Mouse (Mus musculus) liver, embryonic 11.5 days (tissue): ENCODE data around the gene Rora. TPM values are rescaled to one million over a fixed set of nuclear protein-coding genes. Genes with fewer than 3 reads are reported as not detected.

Experiments used
- ATAC-seq: fragments of 200-750 bp; cut with Nextera tagmentation; replicated peaks from 2 replicates; pipeline ENCODE4 v1.8.0; 2017; ENCODE audit warnings: moderate number of reproducible peaks, mild to moderate bottlenecking, moderate TSS enrichment, moderate library complexity; ENCODE audit not compliant: low FRiP score
- DNase-seq: peaks from one replicate; pipeline ENCODE4 v3.0.0-alpha.2; 2017; ENCODE audit warnings: low spot score
- H3K27ac ChIP-seq: fragments of 300-500 bp; sonication (generic); 2 replicates; pipeline ENCODE4 v1.5.1; 2014; ENCODE audit warnings: mild to moderate bottlenecking, low read depth, low read length, control low read depth
- H3K27me3 ChIP-seq: fragments of 300-500 bp; sonication (generic); replicated peaks from 2 replicates; pipeline ENCODE4 v1.6.1; 2014; ENCODE audit warnings: low read length, mixed read lengths; ENCODE audit not compliant: control insufficient read depth, insufficient read depth
- H3K36me3 ChIP-seq: fragments of 300-500 bp; sonication (generic); 2 replicates; pipeline ENCODE4 v1.6.1; 2014; ENCODE audit warnings: mild to moderate bottlenecking, low read length, moderate library complexity, mixed read lengths; ENCODE audit not compliant: control insufficient read depth, insufficient read depth
- H3K4me1 ChIP-seq: fragments of 300-500 bp; sonication (generic); replicated peaks from 2 replicates; pipeline ENCODE4 v1.6.1; 2014; ENCODE audit warnings: low read length, mixed read lengths; ENCODE audit not compliant: control insufficient read depth, insufficient read depth
- H3K4me2 ChIP-seq: fragments of 300-500 bp; sonication (generic); 2 replicates; pipeline ENCODE4 v1.6.1; 2014; ENCODE audit warnings: mild to moderate bottlenecking, control low read depth, moderate library complexity
- H3K4me3 ChIP-seq: fragments of 300-500 bp; sonication (generic); 2 replicates; pipeline ENCODE4 v1.5.1; 2014; ENCODE audit warnings: low read depth, low read length, control low read depth
- H3K9ac ChIP-seq: fragments of 300-500 bp; sonication (generic); 2 replicates; pipeline ENCODE4 v1.6.1; 2014; ENCODE audit warnings: low read depth, low read length, control low read depth
- H3K9me3 ChIP-seq: fragments of 300-500 bp; sonication (generic); 2 replicates; pipeline ENCODE4 v1.6.1; 2016; ENCODE audit warnings: low read length, inconsistent platforms, mixed read lengths; ENCODE audit not compliant: control insufficient read depth
- WGBS: fragments of 180-500 bp; shearing (Covaris S2); extraction: QIAGEN DNeasy Blood & Tissue Kit; methylation state at CpG from one replicate; pipeline ENCODE4 v1.1.7; 2014; 5-methylcytosine and 5-hydroxymethylcytosine counted together
- polyA plus RNA-seq: library from polyadenylated mRNA; unstranded; fragments of >200 nt; fragmentation: Nextera tagmentation; extraction: Ambion mirVana; gene quantifications from 2 replicates; pipeline ENCODE4 v1.2.1, GENCODE M21; 2014

The Rora gene
- polyA plus RNA-seq, 1 experiment from 2014 or later, result 4.3 TPM

DNA sequence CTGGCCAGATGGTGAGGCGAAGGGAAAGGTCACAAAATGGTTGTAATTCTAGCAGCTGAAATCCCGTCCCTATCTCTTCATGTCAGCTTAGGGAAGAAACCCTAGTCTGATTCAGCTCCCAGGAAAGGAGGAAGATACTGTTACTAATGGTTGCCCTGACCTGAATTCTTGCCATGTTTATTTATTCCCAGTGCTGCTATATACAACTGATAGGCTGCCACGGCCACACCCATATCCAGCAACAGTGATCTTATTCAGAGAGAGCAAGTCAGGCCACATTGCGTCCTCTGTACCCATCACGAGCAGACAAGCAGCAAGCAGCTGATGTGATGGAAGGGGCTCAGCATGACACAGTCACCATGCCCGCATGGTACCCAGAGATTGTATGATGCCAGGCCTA is 150.6 kb downstream of the Rora start:
- 40% methylated on average over 6 of the region's 6 CpGs for WGBS

DNA sequence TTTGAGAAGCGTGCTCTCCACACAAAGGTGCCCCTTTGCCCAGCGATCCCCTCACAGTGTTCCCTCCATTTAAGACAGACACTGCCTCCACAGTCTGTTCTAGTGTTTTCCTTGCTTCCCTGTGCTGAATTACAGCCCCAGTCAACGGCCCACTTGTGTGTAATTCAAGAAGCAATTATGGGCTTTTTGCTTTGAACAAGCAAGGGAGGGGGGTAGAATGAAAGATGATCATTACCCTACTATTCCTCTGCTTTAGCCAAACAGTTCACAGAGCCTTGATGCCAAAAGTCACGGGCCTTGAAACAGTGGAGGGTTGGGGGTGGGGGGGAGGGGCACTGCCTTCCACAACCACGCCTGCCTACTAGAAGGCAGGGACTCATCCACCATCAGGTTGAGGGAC is 152.2 kb downstream of the Rora start:
- H3K27ac ChIP-seq, result no peak overlapping the region
- WGBS, result 54% methylated on average over 5 of the region's 5 CpGs
- H3K4me3 ChIP-seq, result no peak overlapping the region
- DNase-seq, result no peak
- ATAC-seq, result no peak
- H3K27me3 ChIP-seq, result no peaks in the 10 kb centered on the region
- no peak overlapping the region for H3K4me2 ChIP-seq
- H3K9me3 ChIP-seq, result no peaks in the 10 kb centered on the region; the same call in 1 of the 2 replicates
- no peaks in the 10 kb centered on the region for H3K4me1 ChIP-seq
- no peak overlapping the region for H3K9ac ChIP-seq
- no peaks in the 10 kb centered on the region for H3K36me3 ChIP-seq

More for the DNA sequence above, 150.6 kb downstream of the Rora start:
- Histone ChIP-seq H3K27ac (no peak overlapping the region), H3K4me2 (no peak overlapping the region), H3K4me3 (no peak overlapping the region), H3K4me1 (no peaks in the 10 kb centered on the region), H3K9ac (no peak overlapping the region), H3K9me3 (no peaks in the 10 kb centered on the region; the same call in 1 of the 2 replicates), H3K27me3 (no peaks in the 10 kb centered on the region), H3K36me3 (no peaks in the 10 kb centered on the region)
- no peak for ATAC-seq
- DNase-seq, result no peak

DNA sequence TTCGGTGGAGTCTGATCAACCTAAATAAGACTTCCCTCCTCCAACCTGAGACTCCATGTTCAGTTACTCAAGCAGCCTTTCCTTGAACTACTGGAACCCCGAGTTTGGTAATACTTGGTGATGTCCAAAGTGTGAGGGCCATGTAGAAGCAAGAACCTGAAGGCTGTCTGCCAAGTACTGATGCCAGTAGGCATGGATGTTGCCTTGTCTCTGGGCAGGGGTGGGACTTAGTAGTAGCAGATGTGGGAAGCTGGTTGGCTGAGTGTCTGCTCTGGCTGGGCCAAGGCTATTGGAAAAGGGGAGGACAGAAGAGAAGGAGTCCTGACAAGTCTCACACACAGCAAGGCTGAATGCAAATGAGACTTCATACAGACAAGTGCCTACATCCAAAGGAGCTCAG is 154.1 kb downstream of the Rora start:
- Histone ChIP-seq H3K4me2 (no peak overlapping the region), H3K9me3 (no peaks in the 10 kb centered on the region), H3K36me3 (no peaks in the 10 kb centered on the region), H3K27me3 (no peaks in the 10 kb centered on the region), H3K4me3 (no peak overlapping the region), H3K9ac (no peak overlapping the region), H3K4me1 (no peaks in the 10 kb centered on the region), H3K27ac (no peak overlapping the region)
- DNase-seq (no peak), ATAC-seq (no peak)
- 76% methylated on average over 2 of the region's 2 CpGs for WGBS

DNA sequence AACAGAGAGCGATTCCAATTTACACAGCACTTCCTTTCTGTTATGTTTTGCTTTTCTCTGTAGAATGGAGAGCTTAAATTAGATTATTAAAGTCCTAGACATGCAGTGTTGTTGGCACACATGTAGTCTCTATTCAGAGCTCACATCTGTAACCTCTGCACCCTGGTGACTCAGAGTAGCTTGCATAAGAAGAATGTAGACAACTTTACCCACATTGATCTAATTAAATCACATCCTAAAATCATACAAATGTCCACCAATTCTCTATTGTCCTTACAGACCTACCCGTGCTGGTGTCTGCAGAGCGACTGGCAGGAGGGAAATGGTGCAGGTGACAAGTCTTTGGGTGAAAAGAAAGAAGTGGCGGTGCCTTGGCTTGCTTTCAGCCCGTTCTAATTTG is 155.9 kb downstream of the Rora start:
- 0 out of 2 replicates have a peak, but pooled peaks cover 4% of the 10 kb centered on the region for H3K4me1 ChIP-seq
- 78% methylated on average over 5 of the region's 5 CpGs for WGBS
- ATAC-seq, result no peak
- no peak for DNase-seq
- H3K27ac ChIP-seq, result no peak overlapping the region
- H3K4me3 ChIP-seq, result no peak overlapping the region
- H3K36me3 ChIP-seq, result no peaks in the 10 kb centered on the region
- no peaks in the 10 kb centered on the region for H3K9me3 ChIP-seq
- no peaks in the 10 kb centered on the region for H3K27me3 ChIP-seq
- no peak overlapping the region for H3K9ac ChIP-seq
- no peak overlapping the region for H3K4me2 ChIP-seq

DNA sequence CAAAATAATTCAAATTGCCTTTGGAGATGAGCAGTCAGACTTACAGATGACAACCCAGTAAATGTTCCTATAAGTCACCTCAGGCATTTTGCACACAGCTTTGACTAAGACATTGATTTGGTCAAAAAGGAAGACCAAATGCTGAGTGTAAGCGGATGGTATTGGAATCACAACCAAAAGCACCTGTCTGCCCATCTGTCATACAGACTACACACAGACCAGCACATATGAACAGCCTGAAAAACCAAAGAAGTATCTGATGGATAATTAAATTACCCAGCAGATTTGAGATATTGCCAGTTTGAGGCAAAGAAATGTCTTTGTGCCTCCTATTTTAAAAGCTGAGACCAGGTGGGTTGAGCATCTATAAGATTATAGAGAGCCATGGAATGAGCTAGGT is 161.1 kb downstream of the Rora start:
- Histone ChIP-seq H3K9ac (no peak overlapping the region), H3K27me3 (no peaks in the 10 kb centered on the region), H3K9me3 (no peaks in the 10 kb centered on the region), H3K27ac (no peak overlapping the region), H3K4me1 (0 out of 2 replicates have a peak, but pooled peaks cover 4% of the 10 kb centered on the region), H3K36me3 (no peaks in the 10 kb centered on the region), H3K4me2 (no peak overlapping the region), H3K4me3 (no peak overlapping the region)
- WGBS, result 83% methylated on average over 1 of the region's 1 CpGs
- DNase-seq (no peak), ATAC-seq (no peak)

DNA sequence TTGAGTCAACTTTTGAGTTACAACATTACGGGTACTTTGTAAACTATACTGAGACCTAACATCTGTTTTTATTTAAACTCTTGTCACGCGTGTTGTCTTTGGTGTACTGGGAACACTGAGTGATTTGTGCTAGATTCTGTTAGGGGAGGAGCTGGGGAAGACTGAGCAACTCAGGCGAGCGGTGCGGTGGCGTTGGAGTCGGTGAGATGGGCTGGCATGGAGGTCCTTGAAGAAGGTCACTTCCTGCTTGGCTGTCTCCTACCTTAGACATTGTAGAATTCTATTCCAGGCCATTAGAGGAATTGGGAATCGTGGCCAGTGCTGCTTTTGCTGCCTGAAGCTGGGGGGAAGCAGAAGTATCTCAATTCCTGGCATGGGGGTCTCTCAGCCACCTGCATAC is 162.3 kb downstream of the Rora start:
- no peak for ATAC-seq

DNA sequence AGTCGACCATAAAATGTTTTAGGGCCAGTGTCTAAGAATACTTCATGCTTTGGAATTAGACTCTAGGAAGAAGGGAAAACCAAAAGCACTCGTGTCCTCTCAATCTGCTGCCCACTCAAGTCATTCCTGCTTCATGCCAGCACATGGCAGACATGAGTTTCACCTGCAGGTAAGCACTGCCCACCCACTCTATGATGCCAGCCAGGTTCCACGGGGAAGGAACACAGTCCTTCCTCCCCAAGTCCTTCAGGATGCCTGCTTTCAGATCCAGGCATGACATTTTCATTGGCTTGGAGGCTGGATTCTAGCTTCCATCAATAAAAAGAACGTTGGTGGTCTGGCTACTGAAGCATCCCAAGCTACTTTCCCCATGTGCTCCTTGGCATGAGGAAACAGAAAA is 166.4 kb downstream of the Rora start:
- WGBS, result 66% methylated on average over 4 of the region's 4 CpGs

More for the DNA sequence above, 162.3 kb downstream of the Rora start:
- no peaks in the 10 kb centered on the region for H3K27me3 ChIP-seq
- no peak overlapping the region for H3K27ac ChIP-seq
- WGBS, result 88% methylated on average over 9 of the region's 9 CpGs
- H3K9ac ChIP-seq, result no peak overlapping the region
- no peak overlapping the region for H3K4me3 ChIP-seq
- H3K9me3 ChIP-seq, result no peaks in the 10 kb centered on the region
- no peak for DNase-seq
- 0 out of 2 replicates have a peak, but pooled peaks cover 4% of the 10 kb centered on the region for H3K4me1 ChIP-seq
- no peak overlapping the region for H3K4me2 ChIP-seq
- H3K36me3 ChIP-seq, result no peaks in the 10 kb centered on the region

DNA sequence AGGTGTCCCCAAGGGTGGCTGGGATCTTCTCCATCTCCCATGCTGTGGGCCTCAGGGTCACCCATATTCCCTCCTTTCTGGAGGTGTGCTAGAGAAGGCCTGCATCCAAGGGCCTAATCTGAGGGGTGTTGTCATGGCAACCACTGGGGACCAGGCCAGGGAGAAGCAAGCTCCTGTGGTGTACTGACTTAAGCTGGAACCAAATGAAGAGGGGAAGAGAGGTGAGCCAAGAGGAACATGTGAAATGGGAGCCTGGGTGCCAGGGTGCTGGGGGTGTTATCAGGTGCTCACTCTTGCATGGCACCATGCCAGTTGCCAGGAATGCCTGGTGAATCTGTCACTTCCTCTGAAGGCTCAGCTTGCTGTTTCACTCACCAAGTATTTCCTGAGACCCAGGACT is 166.9 kb downstream of the Rora start:
- Histone ChIP-seq H3K4me1 (no peaks in the 10 kb centered on the region), H3K27me3 (no peaks in the 10 kb centered on the region), H3K4me3 (no peak overlapping the region), H3K27ac (no peak overlapping the region), H3K9me3 (no peaks in the 10 kb centered on the region), H3K36me3 (no peaks in the 10 kb centered on the region), H3K9ac (no peak overlapping the region), H3K4me2 (no peak overlapping the region)
- no peak for DNase-seq
- no peak for ATAC-seq

More for the DNA sequence above, 166.4 kb downstream of the Rora start:
- H3K4me2 ChIP-seq, result no peak overlapping the region
- ATAC-seq (no peak), DNase-seq (no peak)
- H3K9me3 ChIP-seq, result no peaks in the 10 kb centered on the region
- no peak overlapping the region for H3K9ac ChIP-seq
- no peaks in the 10 kb centered on the region for H3K4me1 ChIP-seq
- no peaks in the 10 kb centered on the region for H3K36me3 ChIP-seq
- no peaks in the 10 kb centered on the region for H3K27me3 ChIP-seq
- H3K27ac ChIP-seq, result no peak overlapping the region
- H3K4me3 ChIP-seq, result no peak overlapping the region

DNA sequence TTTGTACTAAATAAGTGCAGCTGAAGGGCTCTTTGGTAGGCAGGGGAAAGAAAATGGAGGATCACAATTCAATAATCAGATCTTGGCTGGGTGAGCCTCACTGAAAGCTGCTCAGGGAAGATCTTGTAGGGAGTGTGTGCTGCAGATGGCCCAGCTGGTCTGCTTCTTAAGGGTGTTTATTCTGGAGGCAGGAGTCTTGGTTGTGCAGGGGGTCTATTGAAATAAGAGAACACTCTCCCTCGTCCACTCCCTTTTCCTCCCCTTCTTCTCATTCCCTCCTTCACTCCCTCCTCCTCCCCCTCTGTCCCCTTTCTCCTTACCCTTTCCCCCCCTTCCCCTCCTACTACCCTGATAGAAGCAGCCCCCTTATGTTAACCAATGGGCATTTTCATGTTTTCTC is 167.8 kb downstream of the Rora start:
- Histone ChIP-seq H3K4me1 (no peaks in the 10 kb centered on the region), H3K27ac (no peak overlapping the region), H3K9ac (no peak overlapping the region), H3K36me3 (no peaks in the 10 kb centered on the region), H3K4me3 (no peak overlapping the region), H3K27me3 (no peaks in the 10 kb centered on the region), H3K4me2 (no peak overlapping the region), H3K9me3 (no peaks in the 10 kb centered on the region)
- DNase-seq (no peak), ATAC-seq (no peak)
- 48% methylated on average over 1 of the region's 1 CpGs for WGBS
